Mouse (Mus musculus): ENCODE data around the gene Rps27l.

The Rps27l gene

DNA sequence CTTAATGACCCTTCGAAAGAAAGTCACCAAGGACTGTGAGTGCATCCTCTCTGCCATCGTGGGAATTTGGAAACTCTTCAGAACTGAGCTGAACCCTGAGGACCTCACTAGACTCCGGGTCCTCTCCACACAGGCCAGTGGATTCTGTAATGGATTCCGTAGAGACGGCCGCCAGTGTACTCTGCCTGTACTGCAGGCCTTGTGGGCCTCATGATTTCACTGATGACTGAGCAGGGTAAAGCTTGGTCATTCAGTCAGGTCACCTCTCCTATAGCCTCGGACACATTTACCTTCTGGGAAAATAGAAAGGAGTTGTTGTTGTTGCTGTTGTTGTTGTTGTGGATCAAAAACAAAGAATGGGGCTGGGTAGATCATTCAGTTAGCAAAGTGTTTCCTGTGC, 36.2 kb downstream of the Rps27l start:
- no peak for DNase-seq (ENCODE audit: low spot score)

- DNase-seq (ENCODE audit: low spot score), result no peak
These were observed 39.5 kb downstream of the Rps27l start for GRCm38 (mm10) chr9:66985377-66985776.

DNA sequence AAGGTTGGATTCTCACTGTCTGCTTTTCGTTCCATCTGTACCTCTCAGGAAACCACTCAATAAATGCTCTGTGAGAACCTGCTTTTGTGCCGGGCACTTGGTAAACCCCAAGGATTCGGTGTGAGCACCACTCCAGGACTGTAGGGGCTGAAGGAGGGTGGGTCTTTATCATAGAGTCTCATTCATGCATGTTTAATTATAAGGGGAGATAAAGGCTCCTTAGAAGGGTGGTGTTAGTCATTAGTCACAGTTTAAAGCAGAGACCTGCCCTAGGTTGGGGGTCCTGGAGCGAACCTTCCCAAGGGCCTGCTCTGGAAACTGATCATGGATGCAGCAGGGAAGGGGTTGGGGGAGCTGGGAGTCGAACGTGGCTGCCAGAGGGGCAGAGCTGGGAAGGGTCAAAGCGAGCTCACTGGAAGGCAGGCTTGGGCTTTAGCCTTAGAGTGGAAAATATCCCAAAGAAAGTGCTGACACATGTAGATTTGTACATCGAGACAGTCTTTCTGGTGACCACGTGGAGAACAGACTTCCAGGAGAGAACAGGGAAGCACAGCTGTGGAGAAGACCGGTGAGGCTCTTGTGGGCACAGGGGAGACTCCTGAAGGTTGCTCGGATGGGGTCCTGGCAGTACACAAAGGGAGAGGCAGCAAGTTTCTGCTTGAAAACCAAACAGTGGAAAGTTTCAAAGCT, 42.5 kb downstream of the Rps27l start:
- DNase-seq (ENCODE audit: low spot score), result no peak

- peak; percentile 47 for DNase-seq (ENCODE audit: low spot score)
These were observed 43.1 kb downstream of the Rps27l start for GRCm38 (mm10) chr9:66988888-66989414.

GRCm38 (mm10) chr9:66989581-66989980, 43.7 kb downstream of the Rps27l start:
- no peak for DNase-seq (ENCODE audit: low spot score)

DNA sequence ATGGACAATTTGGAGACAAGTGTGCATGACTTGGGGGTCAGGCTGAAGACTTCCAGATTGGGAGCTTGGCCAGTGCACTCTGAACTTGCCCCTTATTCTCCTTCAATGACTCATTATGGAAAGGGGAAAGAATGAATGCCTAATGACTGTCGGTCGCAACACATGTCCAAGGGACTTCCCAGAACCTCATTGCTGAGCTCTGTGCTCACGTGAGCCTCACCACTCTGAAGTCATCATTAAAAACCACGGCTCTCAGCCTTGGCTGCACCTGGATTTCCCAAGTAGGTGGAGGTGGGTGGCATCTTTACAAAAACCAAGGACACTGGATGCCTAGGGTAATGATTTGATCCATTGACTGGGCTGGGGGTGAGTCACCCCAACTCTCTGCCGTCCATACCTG, 44.2 kb downstream of the Rps27l start:
- no peak for DNase-seq (ENCODE audit: low spot score)

GRCm38 (mm10) chr9:66991021-66991749, 45.3 kb downstream of the Rps27l start:
- no peak for DNase-seq (ENCODE audit: low spot score)

GRCm38 (mm10) chr9:66991750-66992410, 46.0 kb downstream of the Rps27l start:
- DNase-seq (ENCODE audit: low spot score), result no peak

All from ovary, adult 18-20 months (tissue).